Mouse (Mus musculus) lung, postnatal 0 days (tissue): ENCODE results near the gene Tcf12.
A peak's percentile ranks its signal among the peaks of the same experiment; 100 is the strongest.

Experiments used
- CTCF ChIP-seq: IDR thresholded peaks from 2 replicates; pipeline ENCODE4 v1.5.1; 2016; ENCODE audit warnings: antibody characterized with exemption, mild to moderate bottlenecking
- EP300 ChIP-seq: IDR thresholded peaks from 2 replicates; pipeline ENCODE4 v1.6.1; 2016; ENCODE audit warnings: antibody characterized with exemption, mild to moderate bottlenecking, control low read depth

DNA sequence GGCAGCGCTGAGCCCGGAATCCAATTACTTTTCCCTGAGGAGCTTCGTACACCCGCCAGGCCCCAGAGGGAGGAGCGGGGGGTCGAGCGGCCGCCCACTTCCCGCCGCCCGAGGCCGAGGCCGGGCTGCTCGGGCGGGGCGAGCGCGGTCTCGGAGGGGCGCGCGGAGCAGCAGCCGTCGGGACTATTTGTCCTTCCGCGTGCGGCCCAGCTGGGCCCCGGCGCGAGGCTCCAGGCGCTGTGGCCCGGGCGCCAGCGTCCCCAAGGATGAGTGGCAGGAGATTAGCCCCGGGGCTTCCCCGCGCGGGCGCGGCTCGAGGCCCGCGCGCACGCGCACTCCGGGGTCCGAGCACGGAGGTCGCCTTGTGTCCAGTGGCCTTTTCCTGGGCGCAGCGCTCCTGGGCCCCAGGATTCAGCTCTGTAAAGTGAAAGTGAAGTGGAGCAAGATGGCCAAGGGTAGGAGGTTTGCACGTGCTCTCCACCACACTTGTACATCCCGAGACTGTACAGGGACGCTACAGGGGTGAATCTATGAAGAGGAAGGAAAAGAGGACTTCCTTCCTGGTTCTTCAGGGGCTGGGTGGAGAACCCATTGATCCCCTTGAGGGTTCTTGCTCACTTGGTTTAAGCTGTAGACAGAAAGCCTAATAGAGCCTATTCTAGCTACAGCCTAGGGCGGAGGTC, 21.6 kb upstream of the Tcf12 start:
- TF ChIP-seq CTCF, result no peak; the same call in 1 of the 2 replicates
- peak; percentile 45 for TF ChIP-seq EP300
